Mouse (Mus musculus): ENCODE measurements around the gene Bola2. TPM values are rescaled to one million over a fixed set of nuclear protein-coding genes. Genes with fewer than 3 reads are reported as not detected.

Bola2 gene
- polyA plus RNA-seq, 1 experiment from 2014 or later: 140 TPM

- H3K27ac ChIP-seq (ENCODE audit: low read depth, low read length): no peak overlapping the region
- H3K36me3 ChIP-seq (ENCODE audit: control insufficient read depth, insufficient read depth, low read length): no peaks in the 10 kb centered on the region
- H3K27me3 ChIP-seq (ENCODE audit: control insufficient read depth, insufficient read depth, low read length): no peaks in the 10 kb centered on the region
- H3K4me2 ChIP-seq (ENCODE audit: low read depth, low read length): peak overlapping the region; percentile 6; the same call in 1 of the 2 replicates
- peaks cover 14% of the 10 kb centered on the region for H3K4me1 ChIP-seq (ENCODE audit: control insufficient read depth, insufficient read depth, low read length)
- no peak overlapping the region for H3K9ac ChIP-seq (replicated peaks; ENCODE audit: low read depth, low read length)
- 89% methylated on average over 7 of the region's 7 CpGs for WGBS
- ATAC-seq (ENCODE audit: low read depth): no peak
- no peaks in the 10 kb centered on the region for H3K9me3 ChIP-seq (ENCODE audit: control insufficient read depth, low read length)
- H3K4me3 ChIP-seq (ENCODE audit: low read depth, low read length): no peak overlapping the region
These were observed 1.4 kb upstream of the Bola2 start for GRCm38 (mm10) chr7:126693781-126694180.

- Histone ChIP-seq H3K27me3 (ENCODE audit: control insufficient read depth, insufficient read depth, low read length) (no peaks in the 10 kb centered on the region), H3K9ac (replicated peaks; ENCODE audit: low read depth, low read length) (peak overlapping the region; percentile 71; the same call in 1 of the 2 replicates), H3K27ac (ENCODE audit: low read depth, low read length) (no peak overlapping the region), H3K9me3 (ENCODE audit: control insufficient read depth, low read length) (no peaks in the 10 kb centered on the region), H3K4me2 (ENCODE audit: low read depth, low read length) (peak overlapping the region; percentile 48), H3K36me3 (ENCODE audit: control insufficient read depth, insufficient read depth, low read length) (no peaks in the 10 kb centered on the region), H3K4me3 (ENCODE audit: low read depth, low read length) (peak overlapping the region; percentile 71), H3K4me1 (ENCODE audit: control insufficient read depth, insufficient read depth, low read length) (peaks cover 14% of the 10 kb centered on the region)
- no peak for ATAC-seq (ENCODE audit: low read depth)
- 14% methylated on average over 10 of the region's 10 CpGs for WGBS
These were observed 655 bp upstream of the Bola2 start for GRCm38 (mm10) chr7:126694441-126695051.

GRCm38 (mm10) chr7:126695631-126696207 lies 518 bp downstream of the Bola2 start, which contains the start of gene Slx1b:
TSS of gene Slx1b (minus strand) at chr7:126695784.
- peak within 1 kb of the TSS; percentile 93 for H3K4me2 ChIP-seq (ENCODE audit: low read depth, low read length)
- under 1% methylated on average over 40 of the region's 40 CpGs for WGBS
- ATAC-seq (ENCODE audit: low read depth): peak; percentile 98
- peaks cover 14% of the 10 kb centered on the region for H3K4me1 ChIP-seq (ENCODE audit: control insufficient read depth, insufficient read depth, low read length)
- no peaks in the 10 kb centered on the region for H3K27me3 ChIP-seq (ENCODE audit: control insufficient read depth, insufficient read depth, low read length)
- peak within 1 kb of the TSS; percentile 71 for H3K9ac ChIP-seq (replicated peaks; ENCODE audit: low read depth, low read length)
- H3K9me3 ChIP-seq (ENCODE audit: control insufficient read depth, low read length): no peaks in the 10 kb centered on the region
- peak within 1 kb of the TSS; percentile 71 for H3K4me3 ChIP-seq (ENCODE audit: low read depth, low read length)
- peaks cover 4% of the 10 kb centered on the region for H3K36me3 ChIP-seq (ENCODE audit: control insufficient read depth, insufficient read depth, low read length)
- H3K27ac ChIP-seq (ENCODE audit: low read depth, low read length): peak within 1 kb of the TSS; percentile 84

- peak overlapping the region; percentile 93 for H3K4me2 ChIP-seq (ENCODE audit: low read depth, low read length)
- no peak for ATAC-seq (ENCODE audit: low read depth)
- no peak overlapping the region for H3K27ac ChIP-seq (ENCODE audit: low read depth, low read length)
- 2% methylated on average over 17 of the region's 17 CpGs for WGBS
- H3K9ac ChIP-seq (replicated peaks; ENCODE audit: low read depth, low read length): peak overlapping the region; percentile 65
- no peaks in the 10 kb centered on the region for H3K9me3 ChIP-seq (ENCODE audit: control insufficient read depth, low read length)
- H3K4me3 ChIP-seq (ENCODE audit: low read depth, low read length): peak overlapping the region; percentile 71
- no peaks in the 10 kb centered on the region for H3K27me3 ChIP-seq (ENCODE audit: control insufficient read depth, insufficient read depth, low read length)
- peaks cover 7% of the 10 kb centered on the region for H3K36me3 ChIP-seq (ENCODE audit: control insufficient read depth, insufficient read depth, low read length)
- H3K4me1 ChIP-seq (ENCODE audit: control insufficient read depth, insufficient read depth, low read length): peaks cover 15% of the 10 kb centered on the region
These were observed 1.1 kb downstream of the Bola2 start for GRCm38 (mm10) chr7:126696303-126696702.

GRCm38 (mm10) chr7:126696886-126697285 lies 1.7 kb downstream of the Bola2 start:
- Histone ChIP-seq H3K36me3 (ENCODE audit: control insufficient read depth, insufficient read depth, low read length) (peaks cover 7% of the 10 kb centered on the region), H3K27me3 (ENCODE audit: control insufficient read depth, insufficient read depth, low read length) (no peaks in the 10 kb centered on the region), H3K4me1 (ENCODE audit: control insufficient read depth, insufficient read depth, low read length) (peaks cover 18% of the 10 kb centered on the region), H3K4me2 (ENCODE audit: low read depth, low read length) (peak overlapping the region; percentile 93), H3K4me3 (ENCODE audit: low read depth, low read length) (peak overlapping the region; percentile 71), H3K9me3 (ENCODE audit: control insufficient read depth, low read length) (no peaks in the 10 kb centered on the region), H3K27ac (ENCODE audit: low read depth, low read length) (no peak overlapping the region), H3K9ac (replicated peaks; ENCODE audit: low read depth, low read length) (peak overlapping the region; percentile 65; the same call in 1 of the 2 replicates)
- ATAC-seq (ENCODE audit: low read depth): no peak
- 72% methylated on average over 3 of the region's 3 CpGs for WGBS

GRCm38 (mm10) chr7:126697838-126698237 lies 2.6 kb downstream of the Bola2 start:
- Histone ChIP-seq H3K36me3 (ENCODE audit: control insufficient read depth, insufficient read depth, low read length) (peaks cover 7% of the 10 kb centered on the region), H3K4me3 (ENCODE audit: low read depth, low read length) (no peak overlapping the region), H3K27ac (ENCODE audit: low read depth, low read length) (no peak overlapping the region), H3K9me3 (ENCODE audit: control insufficient read depth, low read length) (no peaks in the 10 kb centered on the region), H3K9ac (replicated peaks; ENCODE audit: low read depth, low read length) (no peak overlapping the region), H3K4me1 (ENCODE audit: control insufficient read depth, insufficient read depth, low read length) (peaks cover 21% of the 10 kb centered on the region), H3K4me2 (ENCODE audit: low read depth, low read length) (no peak overlapping the region), H3K27me3 (ENCODE audit: control insufficient read depth, insufficient read depth, low read length) (no peaks in the 10 kb centered on the region)
- no peak for ATAC-seq (ENCODE audit: low read depth)
- WGBS: 95% methylated on average over 8 of the region's 8 CpGs

GRCm38 (mm10) chr7:126700063-126701015 lies 5.1 kb downstream of the Bola2 start:
- Histone ChIP-seq H3K36me3 (ENCODE audit: control insufficient read depth, insufficient read depth, low read length) (peaks cover 7% of the 10 kb centered on the region), H3K27me3 (ENCODE audit: control insufficient read depth, insufficient read depth, low read length) (no peaks in the 10 kb centered on the region), H3K4me1 (ENCODE audit: control insufficient read depth, insufficient read depth, low read length) (peaks cover 26% of the 10 kb centered on the region), H3K4me2 (ENCODE audit: low read depth, low read length) (no peak overlapping the region; the same call in 1 of the 2 replicates), H3K4me3 (ENCODE audit: low read depth, low read length) (no peak overlapping the region), H3K9me3 (ENCODE audit: control insufficient read depth, low read length) (no peaks in the 10 kb centered on the region), H3K27ac (ENCODE audit: low read depth, low read length) (no peak overlapping the region), H3K9ac (replicated peaks; ENCODE audit: low read depth, low read length) (no peak overlapping the region)
- 85% methylated on average over 25 of the region's 25 CpGs for WGBS
- ATAC-seq (ENCODE audit: low read depth): no peak

- Histone ChIP-seq H3K27ac (ENCODE audit: low read depth, low read length) (no peak overlapping the region), H3K27me3 (ENCODE audit: control insufficient read depth, insufficient read depth, low read length) (no peaks in the 10 kb centered on the region), H3K4me2 (ENCODE audit: low read depth, low read length) (peak overlapping the region; percentile 23; the same call in 1 of the 2 replicates), H3K9ac (replicated peaks; ENCODE audit: low read depth, low read length) (0 out of 2 replicates have a peak overlapping the region, but pooled peaks have one; percentile 25), H3K9me3 (ENCODE audit: control insufficient read depth, low read length) (no peaks in the 10 kb centered on the region), H3K4me3 (ENCODE audit: low read depth, low read length) (no peak overlapping the region), H3K36me3 (ENCODE audit: control insufficient read depth, insufficient read depth, low read length) (peaks cover 7% of the 10 kb centered on the region), H3K4me1 (ENCODE audit: control insufficient read depth, insufficient read depth, low read length) (peaks cover 26% of the 10 kb centered on the region)
- WGBS: 2% methylated on average over 11 of the region's 11 CpGs
- ATAC-seq (ENCODE audit: low read depth): peak; percentile 39; the same call in 1 of the 2 replicates
These were observed 5.9 kb downstream of the Bola2 start for GRCm38 (mm10) chr7:126701070-126701469.

Data from neural tube, embryonic 14.5 days (tissue).